Mouse (Mus musculus): ENCODE data around the gene Arhgef7.

Arhgef7 gene

GRCm38 (mm10) chr8:11727651-11728481 is at the start of gene Arhgef7:
Arhgef7 (plus strand) TSS chr8:11727721.
- in situ Hi-C loops (cut with MboI, MseI) = no loop called here

- in situ Hi-C loops (cut with MboI, MseI) = no loop called here
Observed at GRCm38 (mm10) chr8:11684558-11684957, 43.0 kb upstream of the Arhgef7 start.

- in situ Hi-C loops (cut with MboI, MseI) = no loop called here
Observed at GRCm38 (mm10) chr8:11687251-11687650, 40.3 kb upstream of the Arhgef7 start.

GRCm38 (mm10) chr8:11689945-11690344 is 37.6 kb upstream of the Arhgef7 start:
- in situ Hi-C loops (cut with MboI, MseI) = no loop called here

- in situ Hi-C loops (cut with MboI, MseI) = no loop called here
Observed at GRCm38 (mm10) chr8:11691284-11691683, 36.2 kb upstream of the Arhgef7 start.

GRCm38 (mm10) chr8:11691761-11692160 is 35.8 kb upstream of the Arhgef7 start:
- in situ Hi-C loops (cut with MboI, MseI) = no loop called here

GRCm38 (mm10) chr8:11692455-11692854 is 35.1 kb upstream of the Arhgef7 start:
- in situ Hi-C loops (cut with MboI, MseI) = no loop called here

GRCm38 (mm10) chr8:11693972-11694371 is 33.5 kb upstream of the Arhgef7 start:
- in situ Hi-C loops (cut with MboI, MseI) = no loop called here

- in situ Hi-C loops (cut with MboI, MseI) = no loop called here
Observed at GRCm38 (mm10) chr8:11696176-11696575, 31.3 kb upstream of the Arhgef7 start.

GRCm38 (mm10) chr8:11697467-11697866 is 30.1 kb upstream of the Arhgef7 start:
- in situ Hi-C loops (cut with MboI, MseI) = no loop called here

- in situ Hi-C loops (cut with MboI, MseI) = no loop called here
Observed at GRCm38 (mm10) chr8:11699442-11700001, 28.0 kb upstream of the Arhgef7 start.

GRCm38 (mm10) chr8:11700060-11701032 is 27.2 kb upstream of the Arhgef7 start:
- in situ Hi-C loops (cut with MboI, MseI) = no loop called here

- in situ Hi-C loops (cut with MboI, MseI) = no loop called here
Observed at GRCm38 (mm10) chr8:11701033-11701362, 26.5 kb upstream of the Arhgef7 start, which contains the start of gene 1700016D06Rik. 1700016D06Rik (minus strand) TSS chr8:11701063.

GRCm38 (mm10) chr8:11701428-11701827 is 26.1 kb upstream of the Arhgef7 start:
- in situ Hi-C loops (cut with MboI, MseI) = no loop called here

- in situ Hi-C loops (cut with MboI, MseI) = no loop called here
Observed at GRCm38 (mm10) chr8:11703789-11704188, 23.7 kb upstream of the Arhgef7 start.

- in situ Hi-C loops (cut with MboI, MseI) = no loop called here
Observed at GRCm38 (mm10) chr8:11704716-11705420, 22.7 kb upstream of the Arhgef7 start.

- in situ Hi-C loops (cut with MboI, MseI) = no loop called here
Observed at GRCm38 (mm10) chr8:11705818-11706217, 21.7 kb upstream of the Arhgef7 start.

GRCm38 (mm10) chr8:11707701-11708100 is 19.8 kb upstream of the Arhgef7 start:
- in situ Hi-C loops (cut with MboI, MseI) = no loop called here

GRCm38 (mm10) chr8:11708815-11709214 is 18.7 kb upstream of the Arhgef7 start:
- in situ Hi-C loops (cut with MboI, MseI) = no loop called here

- in situ Hi-C loops (cut with MboI, MseI) = no loop called here
Observed at GRCm38 (mm10) chr8:11709542-11709941, 18.0 kb upstream of the Arhgef7 start.

- in situ Hi-C loops (cut with MboI, MseI) = no loop called here
Observed at GRCm38 (mm10) chr8:11710415-11710814, 17.1 kb upstream of the Arhgef7 start.

All from T-helper 2 cell (primary cell).